Mouse (Mus musculus) midbrain, embryonic 11.5 days (tissue): ENCODE results near the gene Prkn. TPM values are rescaled to one million over a fixed set of nuclear protein-coding genes. Genes with fewer than 3 reads are reported as not detected.

Experiments
- ATAC-seq: fragments of 200-750 bp; cut with Nextera tagmentation; 2 replicates; pipeline ENCODE4 v1.8.0; 2017; ENCODE audit warnings: moderate TSS enrichment, moderate library complexity; ENCODE audit not compliant: low FRiP score
- DNase-seq: peaks from one replicate; pipeline ENCODE4 v3.0.0; 2015; ENCODE audit warnings: low spot score; ENCODE audit errors: missing footprints
- H3K27ac ChIP-seq: fragments of 300-500 bp; sonication (generic); 2 replicates; pipeline ENCODE4 v1.5.1; 2014; ENCODE audit warnings: low read depth, low read length
- H3K27me3 ChIP-seq: fragments of 300-500 bp; sonication (generic); 2 replicates; pipeline ENCODE4 v1.6.1; 2014; ENCODE audit warnings: mild to moderate bottlenecking, low read length, moderate library complexity, mixed read lengths; ENCODE audit not compliant: control insufficient read depth, insufficient read depth
- H3K36me3 ChIP-seq: fragments of 300-500 bp; sonication (generic); 2 replicates; pipeline ENCODE4 v1.6.1; 2014; ENCODE audit warnings: mild to moderate bottlenecking, low read length, moderate library complexity, mixed read lengths; ENCODE audit not compliant: control insufficient read depth, insufficient read depth
- H3K4me1 ChIP-seq: fragments of 300-500 bp; sonication (generic); 2 replicates; pipeline ENCODE4 v1.6.1; 2014; ENCODE audit warnings: low read length; ENCODE audit not compliant: control insufficient read depth, insufficient read depth
- H3K4me2 ChIP-seq: fragments of 300-500 bp; sonication (generic); 2 replicates; pipeline ENCODE4 v1.6.1; 2014; ENCODE audit warnings: mild to moderate bottlenecking, moderate library complexity
- H3K4me3 ChIP-seq: fragments of 300-500 bp; sonication (generic); 2 replicates; pipeline ENCODE4 v1.5.1; 2014; ENCODE audit warnings: low read depth, low read length
- H3K9ac ChIP-seq: fragments of 300-500 bp; sonication (generic); 2 replicates; pipeline ENCODE4 v1.6.1; 2014; ENCODE audit warnings: low read length
- H3K9me3 ChIP-seq: fragments of 300-500 bp; sonication (generic); 2 replicates; pipeline ENCODE4 v1.6.1; 2016; ENCODE audit warnings: low read length; ENCODE audit not compliant: control insufficient read depth
- WGBS: fragments of 180-500 bp; shearing (Covaris S2); extraction: QIAGEN DNeasy Blood & Tissue Kit; methylation state at CpG from one replicate; pipeline ENCODE4 v1.1.7; 2014; 5-methylcytosine and 5-hydroxymethylcytosine counted together
- polyA plus RNA-seq: library from polyadenylated mRNA; unstranded; fragments of >200 nt; fragmentation: Nextera tagmentation; extraction: Ambion mirVana; gene quantifications from 2 replicates; pipeline ENCODE4 v1.2.1, GENCODE M21; 2014

The Prkn gene
- polyA plus RNA-seq, 1 experiment from 2014 or later: 0.82 TPM

GRCm38 (mm10) chr17:11087088-11087487 lies 246.9 kb downstream of the Prkn start:
- no peak overlapping the region for H3K27ac ChIP-seq
- H3K9me3 ChIP-seq: no peaks in the 10 kb centered on the region
- H3K4me3 ChIP-seq: no peak overlapping the region
- ATAC-seq (no peak), DNase-seq (no peak)
- H3K9ac ChIP-seq: no peak overlapping the region
- no peaks in the 10 kb centered on the region; the same call in 1 of the 2 replicates for H3K4me1 ChIP-seq
- H3K27me3 ChIP-seq: no peaks in the 10 kb centered on the region
- H3K4me2 ChIP-seq: no peak overlapping the region
- 70% methylated on average over 5 of the region's 5 CpGs for WGBS
- H3K36me3 ChIP-seq: no peaks in the 10 kb centered on the region

GRCm38 (mm10) chr17:11087823-11088222 lies 247.6 kb downstream of the Prkn start:
- 51% methylated on average over 8 of the region's 8 CpGs for WGBS
- DNase-seq: no peak
- Histone ChIP-seq H3K27ac (no peak overlapping the region), H3K4me3 (no peak overlapping the region), H3K4me1 (peaks cover under 1% of the 10 kb centered on the region; the same call in 1 of the 2 replicates), H3K36me3 (no peaks in the 10 kb centered on the region), H3K9ac (no peak overlapping the region), H3K4me2 (no peak overlapping the region), H3K9me3 (no peaks in the 10 kb centered on the region), H3K27me3 (no peaks in the 10 kb centered on the region)
- no peak for ATAC-seq

- Histone ChIP-seq H3K27ac (no peak overlapping the region), H3K36me3 (no peaks in the 10 kb centered on the region), H3K4me3 (no peak overlapping the region), H3K27me3 (no peaks in the 10 kb centered on the region), H3K4me1 (peaks cover 3% of the 10 kb centered on the region; the same call in 1 of the 2 replicates), H3K9me3 (no peaks in the 10 kb centered on the region), H3K9ac (no peak overlapping the region), H3K4me2 (no peak overlapping the region)
- 82% methylated on average over 6 of the region's 6 CpGs for WGBS
- DNase-seq (no peak), ATAC-seq (no peak)
These were observed 249.2 kb downstream of the Prkn start for GRCm38 (mm10) chr17:11089361-11089760.

- no peak overlapping the region for H3K9ac ChIP-seq
- no peak overlapping the region for H3K4me2 ChIP-seq
- H3K36me3 ChIP-seq: no peaks in the 10 kb centered on the region
- ATAC-seq (peak; percentile 76), DNase-seq (no peak)
- H3K9me3 ChIP-seq: peaks cover 5% of the 10 kb centered on the region; the same call in 1 of the 2 replicates
- 22% methylated on average over 6 of the region's 6 CpGs for WGBS
- H3K4me1 ChIP-seq: peaks cover 3% of the 10 kb centered on the region; the same call in 1 of the 2 replicates
- no peaks in the 10 kb centered on the region for H3K27me3 ChIP-seq
- peak overlapping the region; percentile 35 for H3K27ac ChIP-seq
- H3K4me3 ChIP-seq: no peak overlapping the region
These were observed 252.7 kb downstream of the Prkn start for GRCm38 (mm10) chr17:11092900-11093299.

GRCm38 (mm10) chr17:11093321-11093720 lies 253.1 kb downstream of the Prkn start:
- Histone ChIP-seq H3K36me3 (no peaks in the 10 kb centered on the region), H3K9ac (no peak overlapping the region), H3K27me3 (no peaks in the 10 kb centered on the region), H3K4me2 (no peak overlapping the region), H3K4me3 (no peak overlapping the region), H3K27ac (peak overlapping the region; percentile 35), H3K4me1 (peaks cover 3% of the 10 kb centered on the region; the same call in 1 of the 2 replicates), H3K9me3 (peaks cover 5% of the 10 kb centered on the region; the same call in 1 of the 2 replicates)
- ATAC-seq (no peak; the same call in 1 of the 2 replicates), DNase-seq (no peak)
- 35% methylated on average over 3 of the region's 3 CpGs for WGBS

GRCm38 (mm10) chr17:11107007-11107406 lies 266.8 kb downstream of the Prkn start:
- Histone ChIP-seq H3K27ac (no peak overlapping the region), H3K27me3 (no peaks in the 10 kb centered on the region), H3K4me1 (no peaks in the 10 kb centered on the region), H3K36me3 (no peaks in the 10 kb centered on the region), H3K9ac (no peak overlapping the region), H3K4me2 (no peak overlapping the region), H3K9me3 (no peaks in the 10 kb centered on the region), H3K4me3 (no peak overlapping the region)
- ATAC-seq: no peak
- WGBS: 89% methylated on average over 3 of the region's 3 CpGs
- no peak for DNase-seq

GRCm38 (mm10) chr17:11107916-11108315 lies 267.7 kb downstream of the Prkn start:
- ATAC-seq (0 out of 2 replicates have a peak, but pooled peaks have one; percentile 19), DNase-seq (no peak)
- WGBS: 75% methylated on average over 2 of the region's 2 CpGs
- no peaks in the 10 kb centered on the region for H3K9me3 ChIP-seq
- no peak overlapping the region for H3K9ac ChIP-seq
- H3K4me3 ChIP-seq: no peak overlapping the region
- no peak overlapping the region for H3K4me2 ChIP-seq
- H3K4me1 ChIP-seq: no peaks in the 10 kb centered on the region
- H3K27ac ChIP-seq: no peak overlapping the region
- H3K36me3 ChIP-seq: no peaks in the 10 kb centered on the region
- no peaks in the 10 kb centered on the region for H3K27me3 ChIP-seq

GRCm38 (mm10) chr17:11117508-11117907 lies 277.3 kb downstream of the Prkn start:
- no peaks in the 10 kb centered on the region for H3K36me3 ChIP-seq
- no peak overlapping the region for H3K27ac ChIP-seq
- no peaks in the 10 kb centered on the region for H3K9me3 ChIP-seq
- ATAC-seq (no peak), DNase-seq (no peak)
- H3K4me3 ChIP-seq: no peak overlapping the region
- no peaks in the 10 kb centered on the region for H3K4me1 ChIP-seq
- H3K4me2 ChIP-seq: no peak overlapping the region
- no peak overlapping the region for H3K9ac ChIP-seq
- 84% methylated on average over 10 of the region's 10 CpGs for WGBS
- H3K27me3 ChIP-seq: no peaks in the 10 kb centered on the region

- ATAC-seq (no peak), DNase-seq (no peak)
- no peak overlapping the region for H3K9ac ChIP-seq
- H3K4me1 ChIP-seq: no peaks in the 10 kb centered on the region
- H3K27ac ChIP-seq: no peak overlapping the region
- H3K4me2 ChIP-seq: no peak overlapping the region
- no peaks in the 10 kb centered on the region for H3K9me3 ChIP-seq
- no peaks in the 10 kb centered on the region for H3K27me3 ChIP-seq
- WGBS: 83% methylated on average over 7 of the region's 7 CpGs
- no peaks in the 10 kb centered on the region for H3K36me3 ChIP-seq
- no peak overlapping the region for H3K4me3 ChIP-seq
These were observed 283.9 kb downstream of the Prkn start for GRCm38 (mm10) chr17:11124048-11124447.
